Mouse (Mus musculus) embryonic facial prominence, embryonic 15.5 days (tissue): ENCODE measurements around the gene Olfr313. TPM values are rescaled to one million over a fixed set of nuclear protein-coding genes. Genes with fewer than 3 reads are reported as not detected.

Experiments
- ATAC-seq: fragments of 200-750 bp; cut with Nextera tagmentation; 2 replicates; pipeline ENCODE4 v1.8.0; 2017; ENCODE audit warnings: low read depth, moderate TSS enrichment; ENCODE audit not compliant: insufficient number of reproducible peaks, low FRiP score, low TSS enrichment
- H3K27ac ChIP-seq: fragments of 300-500 bp; sonication (generic); replicated peaks from 2 replicates; pipeline ENCODE4 v1.5.1; 2015; ENCODE audit warnings: mild to moderate bottlenecking, inconsistent platforms
- H3K27me3 ChIP-seq: fragments of 300-500 bp; sonication (generic); 2 replicates; pipeline ENCODE4 v1.6.1; 2015; ENCODE audit warnings: inconsistent platforms
- H3K36me3 ChIP-seq: fragments of 300-500 bp; sonication (generic); 2 replicates; pipeline ENCODE4 v1.6.1; 2015; ENCODE audit warnings: mild to moderate bottlenecking, inconsistent platforms
- H3K4me1 ChIP-seq: fragments of 300-500 bp; sonication (generic); 2 replicates; pipeline ENCODE4 v1.6.1; 2015; ENCODE audit warnings: inconsistent platforms
- H3K4me2 ChIP-seq: fragments of 300-500 bp; sonication (generic); replicated peaks from 2 replicates; pipeline ENCODE4 v1.6.1; 2015; ENCODE audit warnings: mild to moderate bottlenecking, inconsistent platforms
- H3K4me3 ChIP-seq: fragments of 300-500 bp; sonication (generic); replicated peaks from 2 replicates; pipeline ENCODE4 v1.5.1; 2015; ENCODE audit warnings: mild to moderate bottlenecking, inconsistent platforms
- H3K9ac ChIP-seq: fragments of 300-500 bp; sonication (generic); 2 replicates; pipeline ENCODE4 v1.6.1; 2015; ENCODE audit warnings: inconsistent platforms
- H3K9me3 ChIP-seq: fragments of 300-500 bp; sonication (generic); replicated peaks from 2 replicates; pipeline ENCODE4 v1.6.1; 2016; ENCODE audit warnings: inconsistent platforms
- WGBS: fragments of 180-500 bp; shearing (Covaris S2); methylation state at CpG from one replicate; pipeline ENCODE4 v1.1.7; 2015; 5-methylcytosine and 5-hydroxymethylcytosine counted together
- polyA plus RNA-seq: library from polyadenylated mRNA; unstranded; fragments of >200 nt; fragmentation: Nextera tagmentation; extraction: Ambion mirVana; gene quantifications from 2 replicates; pipeline ENCODE4 v1.2.1, GENCODE M21; 2015

Gene Olfr313
- polyA plus RNA-seq, 1 experiment from 2014 or later, result 0.08 TPM

- WGBS, result 72% methylated on average over 2 of the region's 2 CpGs
- no peak overlapping the region for H3K27ac ChIP-seq
- H3K4me3 ChIP-seq, result no peak overlapping the region
- H3K27me3 ChIP-seq, result no peaks in the 10 kb centered on the region
- peaks cover 8% of the 10 kb centered on the region for H3K4me1 ChIP-seq
- no peak overlapping the region for H3K4me2 ChIP-seq
- no peak for ATAC-seq
- no peaks in the 10 kb centered on the region for H3K9me3 ChIP-seq
- H3K36me3 ChIP-seq, result peaks cover 42% of the 10 kb centered on the region
- H3K9ac ChIP-seq, result no peak overlapping the region
Measured at GRCm38 (mm10) chr11:58849731-58850130, 34.9 kb downstream of the Olfr313 start.

DNA sequence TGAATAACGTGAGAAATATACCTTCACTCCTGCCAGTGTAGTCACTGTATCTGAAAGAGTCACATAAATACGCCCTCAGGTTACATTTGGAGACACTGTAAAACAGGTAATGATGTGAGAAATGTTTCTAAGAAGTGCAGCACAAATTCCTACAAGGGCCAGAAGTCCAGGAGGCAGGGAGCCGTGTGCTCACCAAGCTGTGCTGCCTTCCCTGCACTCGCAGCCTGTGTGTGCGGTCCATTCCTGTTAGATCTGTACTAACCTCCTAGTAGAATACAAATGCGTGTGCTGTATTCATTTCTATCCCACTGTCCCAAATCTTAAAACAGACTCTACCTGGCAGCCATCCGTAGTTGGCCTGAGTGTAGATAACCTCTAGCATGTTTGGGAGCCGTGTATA is 45.9 kb downstream of the Olfr313 start:
- peaks cover 52% of the 10 kb centered on the region for H3K36me3 ChIP-seq
- no peak overlapping the region for H3K4me2 ChIP-seq
- WGBS, result 94% methylated on average over 8 of the region's 8 CpGs
- no peak overlapping the region for H3K4me3 ChIP-seq
- no peaks in the 10 kb centered on the region for H3K27me3 ChIP-seq
- ATAC-seq, result no peak
- peaks cover 22% of the 10 kb centered on the region for H3K9me3 ChIP-seq
- H3K9ac ChIP-seq, result no peak overlapping the region
- H3K27ac ChIP-seq, result no peak overlapping the region
- H3K4me1 ChIP-seq, result no peaks in the 10 kb centered on the region

DNA sequence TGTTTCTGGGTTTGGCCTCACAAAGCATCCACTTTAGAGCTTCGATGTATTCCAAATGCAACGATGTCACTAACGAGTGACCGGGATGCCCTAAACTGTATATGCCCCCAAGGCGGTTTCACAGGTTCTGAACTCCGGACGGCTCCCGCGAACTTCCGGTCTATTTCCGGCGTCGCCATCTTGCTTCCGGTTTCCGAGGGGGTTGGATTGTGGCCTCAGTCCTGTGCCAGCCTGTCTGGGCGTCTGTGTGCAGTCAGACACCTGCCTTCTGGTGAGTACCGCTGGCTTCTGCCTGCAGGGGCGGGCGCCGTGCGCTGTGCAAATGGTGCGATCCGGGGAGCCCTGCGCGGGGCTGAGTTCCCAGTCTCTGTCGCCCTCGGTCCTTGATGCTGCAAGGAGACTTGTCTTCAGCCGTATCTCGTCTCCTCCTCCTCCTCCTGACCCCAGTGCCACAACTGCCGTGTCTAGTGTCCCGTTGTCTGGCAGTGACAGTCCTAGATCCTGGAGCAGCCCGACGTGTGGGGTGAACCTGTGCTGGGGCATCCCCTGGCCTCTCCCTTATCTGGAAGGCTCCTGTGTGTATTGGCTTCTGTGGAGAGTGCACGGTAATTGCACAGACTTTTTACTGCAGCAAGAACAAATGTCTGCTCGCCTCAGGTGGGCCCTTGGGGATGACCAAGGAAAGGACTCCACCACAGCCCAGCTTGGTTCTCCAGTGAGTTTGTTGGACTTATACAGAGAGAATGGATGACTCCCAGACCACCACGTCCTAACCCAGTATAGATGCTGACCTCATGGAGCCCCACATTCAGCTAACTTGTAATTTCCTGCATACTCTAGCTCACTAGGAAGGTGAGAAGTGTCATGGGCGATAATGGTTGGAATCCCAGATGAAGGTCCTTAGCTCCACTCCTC is 52.5 kb downstream of the Olfr313 start, which contains the start of gene 2810021J22Rik:
Gene 2810021J22Rik (plus strand): TSS at position 178 of the 915 bp plus-strand sequence.
- H3K36me3 ChIP-seq, result peaks cover 15% of the 10 kb centered on the region
- WGBS, result 3% methylated on average over 37 of the region's 37 CpGs

DNA sequence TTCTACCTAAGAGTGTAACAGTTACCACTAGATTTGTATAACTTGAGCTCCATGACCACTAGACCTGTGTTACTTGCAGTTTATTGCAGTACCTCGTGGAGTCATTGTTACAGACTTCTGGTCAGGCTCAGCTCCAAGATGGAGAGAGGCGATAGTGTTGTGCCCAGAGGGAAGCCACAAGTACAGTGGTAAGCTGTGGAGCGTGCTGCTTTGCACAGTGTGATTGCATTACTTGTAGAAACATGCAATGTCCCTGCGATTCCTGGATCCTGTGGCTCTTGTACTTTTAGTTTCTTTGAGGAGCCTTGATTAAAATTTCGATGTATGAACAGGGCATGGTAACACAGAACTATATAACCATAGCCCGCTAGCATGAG is 53.1 kb downstream of the Olfr313 start:
- 73% methylated on average over 6 of the region's 6 CpGs for WGBS
- Histone ChIP-seq H3K27me3 (no peaks in the 10 kb centered on the region), H3K36me3 (peaks cover 15% of the 10 kb centered on the region), H3K4me3 (peak overlapping the region; percentile 64), H3K9ac (peak overlapping the region; percentile 21), H3K4me2 (peak overlapping the region; percentile 72), H3K9me3 (no peaks in the 10 kb centered on the region), H3K27ac (no peak overlapping the region), H3K4me1 (peaks cover 9% of the 10 kb centered on the region; the same call in 1 of the 2 replicates)
- no peak for ATAC-seq

More for the DNA sequence above, 52.5 kb downstream of the Olfr313 start, which contains the start of gene 2810021J22Rik:
- Histone ChIP-seq H3K27ac (peak within 1 kb of the TSS; percentile 52; the same call in 1 of the 2 replicates), H3K4me1 (peaks cover 9% of the 10 kb centered on the region; the same call in 1 of the 2 replicates), H3K9me3 (no peaks in the 10 kb centered on the region), H3K9ac (peak within 1 kb of the TSS; percentile 21), H3K4me3 (peak within 1 kb of the TSS; percentile 64), H3K4me2 (peak within 1 kb of the TSS; percentile 72), H3K27me3 (no peaks in the 10 kb centered on the region)
- ATAC-seq, result peak; percentile 87

Other genes with a start within 250 kb of the Olfr313 start
- gene Olfr224, start 244.4 kb upstream of the Olfr313 start, polyA plus RNA-seq, result 0.12 TPM in 1 of 2 replicates, not detected in the other
- not detected in 2 replicates for gene Olfr325, start 237.3 kb upstream of the Olfr313 start, polyA plus RNA-seq
- not detected in 2 replicates for gene Olfr324, start 219.9 kb upstream of the Olfr313 start, polyA plus RNA-seq
- not detected in 2 replicates for gene 2210407C18Rik, start 198.9 kb upstream of the Olfr313 start, polyA plus RNA-seq
- 0.12 and 0.16 TPM in 2 replicates for gene Olfr323, start 184.5 kb upstream of the Olfr313 start, polyA plus RNA-seq
- gene Trim58, start 174.5 kb upstream of the Olfr313 start, polyA plus RNA-seq, result 0.08 TPM in 1 of 2 replicates, not detected in the other
- gene Olfr322, start 156.2 kb upstream of the Olfr313 start, polyA plus RNA-seq, result 0.11 TPM in 1 of 2 replicates, not detected in the other
- not detected in 2 replicates for gene Olfr320, start 133.9 kb upstream of the Olfr313 start, polyA plus RNA-seq
- gene Olfr319, start 115.8 kb upstream of the Olfr313 start, polyA plus RNA-seq, result not detected in 2 replicates
- gene Olfr318, start 91.0 kb upstream of the Olfr313 start, polyA plus RNA-seq, result not detected in 2 replicates
- gene Olfr317, start 75.8 kb upstream of the Olfr313 start, polyA plus RNA-seq, result 0.11 TPM in 1 of 2 replicates, not detected in the other
- 0.16 TPM in 1 of 2 replicates, not detected in the other for gene Olfr316, start 62.3 kb upstream of the Olfr313 start, polyA plus RNA-seq
- not detected in 2 replicates for gene Olfr315, start 41.8 kb upstream of the Olfr313 start, polyA plus RNA-seq
- not detected in 2 replicates for gene Olfr314, start 32.0 kb upstream of the Olfr313 start, polyA plus RNA-seq
- 8.8 and 13.1 TPM in 2 replicates for gene Fam183b, start 13.0 kb upstream of the Olfr313 start, polyA plus RNA-seq
- gene Olfr312, start 14.2 kb downstream of the Olfr313 start, polyA plus RNA-seq, result not detected in 2 replicates
- gene Olfr311, start 24.3 kb downstream of the Olfr313 start, polyA plus RNA-seq, result not detected in 2 replicates
- gene Gm12258, start 32.2 kb downstream of the Olfr313 start, polyA plus RNA-seq, result 7.3 and 10.0 TPM in 2 replicates
- 7.1 and 7.2 TPM in 2 replicates for gene 2810021J22Rik, start 52.2 kb downstream of the Olfr313 start, polyA plus RNA-seq
- 6.7 and 8.0 TPM in 2 replicates for gene Zfp39, start 89.2 kb downstream of the Olfr313 start, polyA plus RNA-seq
- not detected in 2 replicates for gene Btnl10, start 102.9 kb downstream of the Olfr313 start, polyA plus RNA-seq
- gene Rnf187, start 123.9 kb downstream of the Olfr313 start, polyA plus RNA-seq, result 243 and 249 TPM in 2 replicates
- 43.6 and 55.8 TPM in 2 replicates for gene Hist3h2ba, start 133.9 kb downstream of the Olfr313 start, polyA plus RNA-seq
- gene Hist3h2a, start 139.7 kb downstream of the Olfr313 start, polyA plus RNA-seq, result 37.0 and 38.3 TPM in 2 replicates
- gene Trim17, start 139.7 kb downstream of the Olfr313 start, polyA plus RNA-seq, result 0.42 and 0.59 TPM in 2 replicates
- 23.3 and 24.1 TPM in 2 replicates for gene Trim11, start 163.1 kb downstream of the Olfr313 start, polyA plus RNA-seq